Mouse (Mus musculus) ES-E14 (cell line): ENCODE data around the gene Nr4a1.

Experiments
- CHD2 ChIP-seq: IDR thresholded peaks from 2 replicates; pipeline ENCODE4 v1.6.1; 2014; ENCODE audit warnings: mild to moderate bottlenecking, low read depth, low read length, inconsistent platforms
- HCFC1 ChIP-seq: IDR thresholded peaks from 2 replicates; pipeline ENCODE4 v1.6.1; 2012; ENCODE audit warnings: low read length, inconsistent platforms, borderline replicate concordance; ENCODE audit not compliant: insufficient read depth
- MAFK ChIP-seq: IDR thresholded peaks from 2 replicates; pipeline ENCODE4 v1.6.1; 2014; ENCODE audit warnings: mild to moderate bottlenecking, low read depth, low read length, inconsistent platforms; ENCODE audit not compliant: insufficient read depth
- ZC3H11A ChIP-seq: IDR thresholded peaks from 2 replicates; pipeline ENCODE4 v1.6.1; 2012; ENCODE audit warnings: low read depth, mild to moderate bottlenecking, inconsistent platforms, low read length, borderline replicate concordance
- ZNF384 ChIP-seq: IDR thresholded peaks from 2 replicates; pipeline ENCODE4 v1.6.1; 2012; ENCODE audit warnings: low read depth, low read length, inconsistent platforms

- TF ChIP-seq MAFK (no peak), CHD2 (no peak), ZNF384 (no peak), ZC3H11A (no peak), HCFC1 (peak; percentile 32; the same call in 1 of the 2 replicates)
These were observed 22.9 kb upstream of the Nr4a1 start for GRCm38 (mm10) chr15:101230995-101231647.
